Mouse (Mus musculus) midbrain, embryonic 14.5 days (tissue): ENCODE measurements around the gene Hsd3b6. TPM values are rescaled to one million over a fixed set of nuclear protein-coding genes. Genes with fewer than 3 reads are reported as not detected.

Experiments
- ATAC-seq: fragments of 200-750 bp; cut with Nextera tagmentation; 2 replicates; pipeline ENCODE4 v1.8.0; 2017; ENCODE audit warnings: moderate number of reproducible peaks, moderate library complexity; ENCODE audit not compliant: low FRiP score, low TSS enrichment
- DNase-seq: peaks from one replicate; pipeline ENCODE4 v3.0.0-alpha.2; 2015
- H3K27ac ChIP-seq: fragments of 300-500 bp; sonication (generic); replicated peaks from 2 replicates; pipeline ENCODE4 v1.5.1; 2014; ENCODE audit warnings: mild to moderate bottlenecking, low read depth, low read length, moderate library complexity
- H3K27me3 ChIP-seq: fragments of 300-500 bp; sonication (generic); 2 replicates; pipeline ENCODE4 v1.6.1; 2014; ENCODE audit warnings: low read length, control low read depth, mixed read lengths; ENCODE audit not compliant: control insufficient read depth, insufficient read depth
- H3K36me3 ChIP-seq: fragments of 300-500 bp; sonication (generic); 2 replicates; pipeline ENCODE4 v1.6.1; 2014; ENCODE audit warnings: low read length, control low read depth; ENCODE audit not compliant: control insufficient read depth, insufficient read depth
- H3K4me1 ChIP-seq: fragments of 300-500 bp; sonication (generic); 2 replicates; pipeline ENCODE4 v1.6.1; 2014; ENCODE audit warnings: mild to moderate bottlenecking, antibody characterized with exemption, low read length, control low read depth; ENCODE audit not compliant: control insufficient read depth, insufficient read depth
- H3K4me2 ChIP-seq: fragments of 300-500 bp; sonication (generic); 2 replicates; pipeline ENCODE4 v1.6.1; 2014; ENCODE audit warnings: mild to moderate bottlenecking, low read length, moderate library complexity
- H3K4me3 ChIP-seq: fragments of 300-500 bp; sonication (generic); replicated peaks from 2 replicates; pipeline ENCODE4 v1.5.1; 2014; ENCODE audit warnings: low read depth, low read length
- H3K9ac ChIP-seq: fragments of 300-500 bp; sonication (generic); replicated peaks from 2 replicates; pipeline ENCODE4 v1.6.1; 2014; ENCODE audit warnings: mild to moderate bottlenecking, low read length, moderate library complexity
- H3K9me3 ChIP-seq: fragments of 300-500 bp; sonication (generic); 2 replicates; pipeline ENCODE4 v1.6.1; 2016; ENCODE audit warnings: low read length, control low read depth, mixed read lengths; ENCODE audit not compliant: control insufficient read depth
- WGBS: fragments of 180-500 bp; shearing (Covaris S2); extraction: QIAGEN DNeasy Blood & Tissue Kit; methylation state at CpG from one replicate; pipeline ENCODE4 v1.1.7; 2014; 5-methylcytosine and 5-hydroxymethylcytosine counted together
- polyA plus RNA-seq: library from polyadenylated mRNA; unstranded; fragments of >200 nt; fragmentation: Nextera tagmentation; extraction: Ambion mirVana; gene quantifications from 2 replicates; pipeline ENCODE4 v1.2.1, GENCODE M21; 2014

Gene Hsd3b6
- polyA plus RNA-seq, result 0.78 and 1.4 TPM in 2 replicates

DNA sequence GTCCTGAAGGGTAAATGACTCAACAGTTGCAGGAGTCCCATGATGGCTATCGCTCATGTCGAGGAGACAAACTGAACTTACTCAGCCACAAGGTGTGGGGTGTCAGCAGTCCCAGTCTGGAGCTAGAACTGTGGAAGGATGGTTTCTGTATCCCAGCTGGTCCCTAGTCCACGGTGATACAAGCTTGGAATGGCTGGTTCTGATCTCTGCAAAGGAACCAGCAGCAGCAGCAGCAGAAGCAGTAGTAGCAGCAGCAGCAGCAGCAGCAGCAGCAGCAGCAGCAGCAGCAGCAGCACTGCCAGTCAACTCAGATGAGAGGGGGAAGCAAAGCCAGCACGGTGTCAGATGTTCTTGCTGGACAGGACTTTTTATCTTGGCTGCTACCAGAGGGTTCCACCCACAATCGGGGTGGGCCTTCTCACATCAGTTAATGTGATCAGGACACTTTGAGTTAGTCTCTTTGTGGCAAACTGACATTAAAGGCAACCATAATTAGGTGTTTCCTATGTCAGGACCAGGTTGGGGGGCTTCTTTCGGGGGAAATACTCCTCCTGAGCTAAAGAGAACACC is at the start of gene Hsd3b6:
Gene Hsd3b6, minus strand, starts transcription at position 343 of the 570 bp plus-strand sequence.
- Histone ChIP-seq H3K4me2 (no peak within 1 kb of the TSS), H3K4me1 (no peaks in the 10 kb centered on the region), H3K4me3 (no peak within 1 kb of the TSS), H3K27me3 (no peaks in the 10 kb centered on the region), H3K9ac (no peak within 1 kb of the TSS), H3K36me3 (no peaks in the 10 kb centered on the region), H3K9me3 (no peaks in the 10 kb centered on the region), H3K27ac (no peak within 1 kb of the TSS)
- no peak for ATAC-seq
- no peak for DNase-seq
- WGBS, result 80% methylated on average over 6 of the region's 6 CpGs

DNA sequence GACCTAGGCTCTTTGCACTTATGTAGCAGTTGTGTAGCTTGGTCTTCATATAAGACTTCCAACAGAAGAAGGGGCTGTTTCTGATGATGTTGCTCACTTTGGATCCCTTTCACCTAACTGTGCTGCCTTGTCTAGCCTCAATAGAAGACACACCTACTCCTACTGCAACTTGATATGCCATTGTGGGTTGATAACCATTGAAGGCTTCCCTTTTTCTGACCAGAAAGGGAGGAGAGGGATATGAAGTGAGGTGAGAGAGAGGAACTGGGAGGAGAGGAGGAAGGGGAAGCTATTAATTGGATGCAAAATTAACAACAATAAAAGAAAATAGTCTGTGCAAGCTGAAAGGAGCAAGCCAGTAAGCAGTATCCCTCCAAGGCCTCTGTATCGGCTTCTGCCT is 48.6 kb upstream of the Hsd3b6 start:
- no peak overlapping the region for H3K27ac ChIP-seq
- H3K36me3 ChIP-seq, result no peaks in the 10 kb centered on the region
- H3K4me2 ChIP-seq, result no peak overlapping the region
- 100% methylated on average over 1 of the region's 1 CpGs for WGBS
- H3K4me3 ChIP-seq, result no peak overlapping the region
- ATAC-seq (no peak), DNase-seq (no peak)
- no peak overlapping the region for H3K9ac ChIP-seq
- no peaks in the 10 kb centered on the region for H3K27me3 ChIP-seq
- H3K4me1 ChIP-seq, result no peaks in the 10 kb centered on the region
- no peaks in the 10 kb centered on the region for H3K9me3 ChIP-seq

DNA sequence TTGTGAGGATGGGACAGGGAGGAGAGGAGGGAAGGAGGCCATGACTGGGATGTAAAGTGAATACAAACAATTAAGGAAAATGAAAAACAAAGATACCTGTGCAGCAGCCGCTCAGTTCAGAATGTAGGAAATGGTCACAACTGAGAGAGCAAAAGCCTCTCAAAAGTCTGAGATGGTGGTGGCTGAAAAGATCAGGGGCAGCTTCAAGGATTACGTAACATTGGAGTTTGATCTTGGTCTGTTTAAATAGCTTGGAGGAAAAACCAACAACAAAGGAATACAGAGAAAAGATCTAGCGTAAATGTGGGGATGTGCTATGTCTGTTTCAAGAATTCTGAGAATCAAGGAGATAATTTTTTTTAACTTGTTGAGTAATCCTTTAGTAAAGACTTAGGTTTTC is 45.3 kb upstream of the Hsd3b6 start, which contains the start of gene Hsd3b1:
Gene Hsd3b1, minus strand, starts transcription at position 219 of the 400 bp plus-strand sequence.
- 91% methylated on average over 3 of the region's 3 CpGs for WGBS
- H3K4me1 ChIP-seq, result no peaks in the 10 kb centered on the region
- no peaks in the 10 kb centered on the region for H3K27me3 ChIP-seq
- H3K4me2 ChIP-seq, result no peak within 1 kb of the TSS
- H3K27ac ChIP-seq, result no peak within 1 kb of the TSS
- no peaks in the 10 kb centered on the region for H3K36me3 ChIP-seq
- no peaks in the 10 kb centered on the region for H3K9me3 ChIP-seq
- H3K9ac ChIP-seq, result no peak within 1 kb of the TSS
- no peak within 1 kb of the TSS for H3K4me3 ChIP-seq
- ATAC-seq (no peak), DNase-seq (no peak)

DNA sequence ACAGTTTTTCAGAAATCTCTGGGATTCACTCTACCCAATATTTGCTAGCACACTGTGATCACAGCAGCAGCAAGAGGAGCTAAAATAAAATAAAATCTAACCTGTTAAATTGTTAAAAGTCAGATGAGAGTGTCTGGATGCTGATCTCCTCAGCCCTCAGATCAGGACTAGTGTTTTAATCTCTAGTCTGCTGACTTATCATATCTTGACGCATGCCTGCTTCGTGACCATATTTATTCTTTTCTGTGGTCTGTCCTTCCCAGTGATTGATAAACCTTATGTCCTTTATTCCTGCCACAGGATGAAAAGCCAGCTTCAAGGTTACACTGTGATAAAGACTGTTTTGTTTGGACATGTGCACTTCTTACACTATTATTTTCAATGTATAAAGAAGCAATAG is 43.8 kb upstream of the Hsd3b6 start:
- DNase-seq (no peak), ATAC-seq (no peak)
- Histone ChIP-seq H3K27ac (no peak overlapping the region), H3K9me3 (no peaks in the 10 kb centered on the region), H3K4me2 (no peak overlapping the region), H3K4me1 (no peaks in the 10 kb centered on the region), H3K27me3 (no peaks in the 10 kb centered on the region), H3K36me3 (no peaks in the 10 kb centered on the region), H3K9ac (no peak overlapping the region), H3K4me3 (no peak overlapping the region)
- WGBS, result 85% methylated on average over 2 of the region's 2 CpGs

DNA sequence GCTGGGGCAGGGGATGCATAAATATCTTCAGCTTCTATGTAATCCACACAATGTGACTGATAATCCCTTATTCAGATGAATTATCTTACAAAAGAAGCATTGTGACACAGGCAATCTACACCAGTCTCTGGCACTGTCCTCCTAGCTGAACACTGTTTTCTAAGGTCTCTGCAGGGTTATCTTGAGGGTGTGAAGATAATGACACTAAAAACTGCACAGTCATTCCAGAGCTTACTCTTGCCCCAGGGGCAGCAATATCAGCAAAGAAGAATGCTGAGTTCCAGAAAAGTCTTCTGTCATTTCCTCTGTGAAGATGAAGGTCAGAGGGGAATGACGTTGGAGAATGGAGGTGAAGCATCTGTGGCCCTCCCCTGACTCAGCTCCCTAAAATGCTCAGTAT is 42.6 kb upstream of the Hsd3b6 start:
- Histone ChIP-seq H3K36me3 (no peaks in the 10 kb centered on the region), H3K9me3 (no peaks in the 10 kb centered on the region), H3K4me2 (no peak overlapping the region), H3K27ac (no peak overlapping the region), H3K4me1 (no peaks in the 10 kb centered on the region), H3K4me3 (no peak overlapping the region), H3K9ac (no peak overlapping the region), H3K27me3 (no peaks in the 10 kb centered on the region)
- 79% methylated on average over 1 of the region's 1 CpGs for WGBS
- DNase-seq (no peak), ATAC-seq (no peak)

DNA sequence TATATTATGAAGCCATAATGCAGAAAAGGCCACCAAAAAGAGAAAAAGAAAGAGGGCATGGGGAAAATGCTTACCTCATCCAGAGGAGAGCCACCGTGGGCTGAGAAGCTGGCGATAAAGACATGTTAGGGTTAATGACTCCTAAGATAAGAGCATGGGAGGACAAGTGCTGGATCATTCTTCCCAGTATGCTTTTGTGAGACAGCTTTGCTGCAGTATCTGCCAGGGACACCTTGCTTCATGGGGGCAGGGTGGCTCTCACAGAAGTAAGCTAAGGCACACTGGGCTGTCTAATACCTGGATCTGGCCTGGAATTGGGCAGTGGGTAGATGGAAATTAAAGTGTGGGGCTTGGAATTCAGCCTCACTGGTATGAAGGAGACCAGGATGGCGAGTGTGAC is 40.9 kb upstream of the Hsd3b6 start:
- no peak overlapping the region for H3K4me2 ChIP-seq
- H3K9me3 ChIP-seq, result no peaks in the 10 kb centered on the region
- H3K36me3 ChIP-seq, result no peaks in the 10 kb centered on the region
- WGBS, result 86% methylated on average over 3 of the region's 3 CpGs
- H3K4me1 ChIP-seq, result no peaks in the 10 kb centered on the region
- H3K27me3 ChIP-seq, result no peaks in the 10 kb centered on the region
- no peak overlapping the region for H3K4me3 ChIP-seq
- no peak for ATAC-seq
- DNase-seq, result no peak
- no peak overlapping the region for H3K27ac ChIP-seq
- no peak overlapping the region for H3K9ac ChIP-seq

DNA sequence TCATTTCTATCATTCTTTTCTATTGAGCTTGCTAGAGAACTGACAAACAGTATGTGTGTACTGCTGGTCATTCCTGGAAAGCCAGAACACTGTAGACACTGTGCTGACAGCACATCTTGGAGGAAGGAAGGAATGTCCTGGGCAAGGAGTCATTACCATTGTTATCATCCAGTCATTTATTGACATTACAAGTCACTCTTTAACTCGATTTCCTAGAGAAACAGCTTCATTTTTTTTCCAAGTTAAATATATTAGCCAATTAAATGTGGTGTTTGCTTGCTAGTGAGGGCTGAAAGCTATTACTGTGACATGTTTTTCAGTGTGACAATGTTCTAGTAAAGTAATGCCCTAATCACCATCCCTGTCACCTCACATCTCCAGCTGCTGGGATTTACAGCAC is 39.4 kb upstream of the Hsd3b6 start:
- no peaks in the 10 kb centered on the region for H3K4me1 ChIP-seq
- no peaks in the 10 kb centered on the region for H3K27me3 ChIP-seq
- no peak overlapping the region for H3K9ac ChIP-seq
- no peaks in the 10 kb centered on the region for H3K9me3 ChIP-seq
- no peak overlapping the region for H3K4me3 ChIP-seq
- no peak for ATAC-seq
- no peak overlapping the region for H3K27ac ChIP-seq
- no peaks in the 10 kb centered on the region for H3K36me3 ChIP-seq
- no peak for DNase-seq
- 54% methylated on average over 1 of the region's 1 CpGs for WGBS
- no peak overlapping the region for H3K4me2 ChIP-seq

DNA sequence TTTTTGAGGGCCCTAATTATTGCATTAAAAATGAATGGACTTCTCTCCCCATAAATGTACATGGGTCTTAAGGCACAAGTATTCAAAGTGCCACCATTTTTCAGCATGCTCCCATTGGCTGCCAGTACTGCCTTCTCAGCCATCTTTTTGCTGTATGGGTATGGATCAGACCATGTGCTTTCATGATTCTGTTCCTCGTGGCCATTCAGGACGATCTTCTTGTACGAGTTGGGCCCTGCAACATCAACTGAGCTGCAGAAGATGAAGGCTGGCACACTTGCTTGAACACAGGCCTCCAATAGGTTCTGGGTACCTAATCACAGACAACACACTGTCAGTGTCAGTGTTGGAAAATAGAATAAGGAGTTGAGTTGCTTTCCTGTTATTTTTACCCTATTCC is 38.8 kb upstream of the Hsd3b6 start:
- H3K9ac ChIP-seq, result no peak overlapping the region
- no peak for ATAC-seq
- H3K4me3 ChIP-seq, result no peak overlapping the region
- H3K36me3 ChIP-seq, result no peaks in the 10 kb centered on the region
- 88% methylated on average over 3 of the region's 3 CpGs for WGBS
- no peaks in the 10 kb centered on the region for H3K9me3 ChIP-seq
- no peak for DNase-seq
- H3K27me3 ChIP-seq, result no peaks in the 10 kb centered on the region
- no peaks in the 10 kb centered on the region for H3K4me1 ChIP-seq
- no peak overlapping the region for H3K4me2 ChIP-seq
- no peak overlapping the region for H3K27ac ChIP-seq

DNA sequence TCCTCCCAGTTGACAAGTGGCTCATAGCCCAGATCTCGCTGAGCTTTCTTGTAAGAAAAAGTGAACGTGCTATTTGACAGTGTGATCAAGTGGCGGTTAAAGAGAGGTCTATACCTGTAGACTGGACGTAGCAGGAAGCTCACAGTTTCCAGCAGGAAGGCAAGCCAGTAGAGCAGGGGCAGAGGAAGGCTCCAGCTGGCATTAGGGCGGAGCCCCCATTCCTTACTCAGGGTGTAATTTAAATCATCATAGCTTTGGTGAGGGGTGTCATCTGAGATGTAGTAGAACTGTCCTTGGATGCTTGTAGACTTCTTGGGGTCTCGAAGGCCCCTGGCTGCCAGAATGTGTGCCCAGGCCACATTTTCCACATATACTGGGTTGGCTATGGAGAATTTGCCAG is 38.4 kb upstream of the Hsd3b6 start:
- 86% methylated on average over 6 of the region's 6 CpGs for WGBS

More for the DNA sequence above, 38.4 kb upstream of the Hsd3b6 start:
- Histone ChIP-seq H3K4me1 (no peaks in the 10 kb centered on the region), H3K9ac (no peak overlapping the region), H3K36me3 (no peaks in the 10 kb centered on the region), H3K27ac (no peak overlapping the region), H3K27me3 (no peaks in the 10 kb centered on the region), H3K9me3 (no peaks in the 10 kb centered on the region), H3K4me3 (no peak overlapping the region), H3K4me2 (no peak overlapping the region)
- ATAC-seq, result no peak
- no peak for DNase-seq
